Mouse (Mus musculus) forelimb bud, embryonic 11.5 days (tissue): ENCODE results near the gene Slc45a3.
A peak's percentile ranks its signal among the peaks of the same experiment; 100 is the strongest.

Experiments
- DNase-seq: peaks from one replicate; pipeline ENCODE4 v3.0.0-alpha.2; 2012; ENCODE audit warnings: low read depth, low spot score

Gene Slc45a3

DNA sequence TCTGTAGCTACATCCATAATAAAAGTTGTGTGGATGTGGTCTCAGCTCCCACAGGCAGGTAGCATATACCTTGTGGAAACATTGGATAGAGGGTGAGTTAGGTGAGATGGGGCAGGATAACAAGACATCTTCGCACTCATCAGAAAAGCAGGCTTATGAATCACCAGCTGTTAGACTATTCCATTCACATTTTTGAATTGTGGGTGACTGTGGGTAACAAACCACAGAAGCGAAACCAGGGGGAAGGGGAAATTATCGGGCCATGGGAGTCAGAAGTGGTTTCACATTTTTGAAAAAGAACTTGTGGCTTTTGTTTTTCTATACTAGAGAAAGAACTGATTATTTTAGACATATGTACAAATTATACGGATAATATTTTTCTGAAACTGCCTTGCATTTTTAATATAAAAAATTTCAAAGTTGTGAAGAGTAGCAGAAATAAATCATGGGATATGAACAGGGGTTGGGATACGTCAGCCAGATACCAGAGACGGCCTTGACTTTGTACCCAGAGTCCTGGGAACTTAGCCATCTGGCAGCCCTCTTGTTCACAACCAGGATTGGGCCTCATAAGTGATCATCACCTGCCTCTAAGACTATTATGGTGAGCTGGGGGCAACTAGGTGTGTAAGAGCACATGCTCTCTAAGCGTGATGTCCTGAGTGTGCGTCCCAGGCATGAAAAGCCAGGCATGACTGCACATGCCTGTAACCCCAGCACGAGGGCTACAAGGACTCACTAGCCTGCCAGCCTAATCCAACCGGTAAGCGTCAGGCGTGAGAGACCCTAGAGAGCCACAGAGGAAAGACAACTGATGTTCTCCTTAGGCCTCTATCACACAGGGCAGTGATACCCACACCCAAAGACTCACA lies 30.6 kb downstream of the Slc45a3 start:
- no peak for DNase-seq

DNA sequence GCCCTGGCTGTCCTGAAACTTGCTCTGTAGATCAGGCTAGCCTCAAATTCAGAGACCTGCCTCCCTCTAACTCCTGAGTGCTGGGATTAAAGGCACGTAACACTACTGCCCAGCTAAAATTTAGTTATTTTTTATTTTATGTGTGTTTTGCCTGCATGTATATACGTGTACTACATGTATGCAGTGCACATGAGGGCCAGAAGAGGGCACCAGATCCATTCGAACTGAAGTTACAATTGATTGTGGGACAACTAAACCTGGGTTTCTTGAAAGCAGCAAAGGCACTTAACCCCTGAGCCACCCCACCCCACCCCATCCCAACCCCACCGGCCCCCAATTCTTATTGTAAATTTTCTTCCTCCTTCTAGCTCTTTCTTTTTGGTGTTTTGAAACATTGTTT lies 32.3 kb downstream of the Slc45a3 start:
- DNase-seq: peak; percentile 46

DNA sequence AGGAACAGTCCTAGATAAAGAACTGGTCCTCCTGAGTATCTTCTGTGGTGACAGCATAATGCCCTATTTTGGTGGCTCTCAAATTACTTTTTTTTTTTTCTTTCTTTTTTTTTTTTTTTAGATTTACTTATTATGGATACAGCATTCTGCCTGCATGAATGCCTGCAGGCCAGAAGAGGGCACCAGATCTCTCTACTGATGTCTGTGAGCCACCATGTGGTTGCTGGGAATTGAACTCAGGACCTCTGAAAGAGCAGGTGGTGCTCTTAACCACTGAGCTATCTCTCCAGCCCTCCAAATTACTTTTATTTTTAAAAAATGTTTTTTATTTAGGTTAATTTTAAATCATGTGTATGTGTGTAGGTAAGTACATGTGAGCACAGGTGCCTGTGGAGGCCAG lies 37.7 kb downstream of the Slc45a3 start:
- no peak for DNase-seq

DNA sequence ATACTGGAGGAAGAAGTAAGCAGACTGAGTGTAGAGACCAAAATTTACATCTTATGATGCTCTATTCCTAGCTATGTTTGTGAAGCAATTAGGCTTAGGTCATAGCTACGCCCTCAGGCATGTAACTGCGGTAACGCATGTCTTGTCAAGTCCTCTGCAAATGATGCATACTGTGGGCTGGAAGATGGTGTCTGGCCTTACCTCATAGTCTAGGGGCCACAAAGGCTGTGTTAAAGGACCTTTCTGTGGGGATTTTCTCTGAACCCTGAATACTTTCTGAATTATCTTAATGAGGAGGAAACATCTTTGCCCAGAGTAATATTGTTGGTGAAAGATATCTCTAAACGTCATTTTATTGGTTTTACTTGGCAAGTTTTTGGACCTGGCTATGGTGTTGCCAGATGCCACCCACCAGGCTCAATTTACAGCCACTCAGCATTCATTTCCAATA lies 39.1 kb downstream of the Slc45a3 start:
- no peak for DNase-seq

DNA sequence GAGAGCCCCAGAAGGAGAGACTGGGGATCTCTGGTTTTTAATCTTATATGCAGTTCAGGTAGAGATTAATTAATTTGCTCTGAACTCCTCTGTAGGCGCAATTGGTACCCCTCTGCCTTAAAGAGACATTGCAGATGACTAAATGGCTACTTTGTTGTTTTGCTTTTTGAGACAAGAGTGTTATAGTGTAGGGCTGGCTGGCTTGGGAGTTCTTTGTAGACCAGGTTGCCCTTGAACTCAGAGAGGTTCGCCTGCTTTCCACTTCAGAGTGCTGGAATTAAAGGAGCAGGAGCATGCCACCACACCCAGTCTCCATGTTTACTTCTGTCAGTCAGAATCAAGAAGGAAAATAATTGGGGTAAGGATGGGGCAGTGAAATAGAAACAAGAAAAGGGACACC lies 40.3 kb downstream of the Slc45a3 start:
- no peak for DNase-seq

DNA sequence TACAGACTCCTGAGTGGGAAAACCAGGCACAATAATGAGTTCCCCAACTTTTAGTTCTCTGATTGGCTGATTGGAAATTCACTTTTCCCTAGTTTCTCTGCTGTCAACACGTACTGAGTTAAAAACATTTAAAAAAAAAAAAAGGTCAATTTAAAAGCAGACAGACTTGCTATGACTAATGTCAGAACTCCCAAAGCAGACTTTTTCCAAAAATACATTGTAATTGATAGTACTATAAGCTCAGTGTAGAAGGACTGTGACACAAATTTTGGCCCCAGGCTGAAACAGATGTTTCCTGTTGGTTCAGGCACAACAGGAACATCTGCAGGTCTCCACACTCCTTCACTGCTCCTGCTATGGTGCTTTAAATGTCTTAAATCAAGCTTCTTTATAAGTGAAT lies 41.0 kb downstream of the Slc45a3 start:
- peak; percentile 40 for DNase-seq

DNA sequence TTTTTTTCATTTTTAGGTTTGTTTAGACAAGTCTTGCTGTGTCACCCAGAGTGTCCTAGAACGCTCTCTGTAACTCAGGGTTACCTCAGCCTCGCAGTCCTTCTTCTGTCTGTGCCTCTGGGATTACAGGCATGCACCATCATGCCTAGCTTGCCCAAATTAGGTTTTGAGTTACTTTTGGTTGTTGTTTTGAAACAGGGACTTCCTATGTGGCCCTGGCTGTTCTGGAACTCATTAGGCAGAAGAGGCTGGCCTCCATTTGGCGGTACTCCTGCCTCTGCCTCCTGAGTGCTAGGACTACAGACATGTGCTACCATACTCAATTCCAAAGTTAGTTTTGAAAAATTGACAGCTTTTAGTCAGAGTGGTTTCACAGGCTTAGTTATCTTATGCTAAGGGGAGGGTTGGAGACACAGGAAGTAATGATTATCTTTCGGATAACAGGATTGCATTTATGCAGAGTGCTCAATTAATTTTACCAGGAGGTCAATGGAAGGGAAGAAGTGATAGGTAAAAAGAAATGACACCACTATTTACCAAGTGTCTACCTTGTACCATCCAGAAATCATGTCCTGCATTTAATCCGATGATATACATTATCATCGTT lies 41.9 kb downstream of the Slc45a3 start:
- no peak for DNase-seq

DNA sequence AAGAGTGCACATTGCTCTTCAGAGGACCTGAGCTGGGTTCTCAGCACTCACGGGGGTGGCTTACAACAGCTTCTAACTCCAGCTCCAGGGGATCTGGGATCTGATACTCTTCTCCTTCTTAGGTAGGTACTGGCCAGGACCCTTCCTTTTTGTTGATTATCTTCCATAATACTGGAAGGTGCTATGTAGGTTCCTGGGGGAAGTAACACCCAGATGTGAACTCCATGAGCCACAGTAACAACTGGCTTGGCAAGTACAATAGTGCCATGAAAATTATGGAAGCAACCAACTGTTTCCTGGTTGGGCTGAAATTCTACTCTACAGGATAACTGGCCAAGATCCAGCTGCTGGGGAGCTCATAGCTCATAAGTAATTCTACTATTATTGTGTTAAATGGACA lies 42.7 kb downstream of the Slc45a3 start:
- DNase-seq: no peak

DNA sequence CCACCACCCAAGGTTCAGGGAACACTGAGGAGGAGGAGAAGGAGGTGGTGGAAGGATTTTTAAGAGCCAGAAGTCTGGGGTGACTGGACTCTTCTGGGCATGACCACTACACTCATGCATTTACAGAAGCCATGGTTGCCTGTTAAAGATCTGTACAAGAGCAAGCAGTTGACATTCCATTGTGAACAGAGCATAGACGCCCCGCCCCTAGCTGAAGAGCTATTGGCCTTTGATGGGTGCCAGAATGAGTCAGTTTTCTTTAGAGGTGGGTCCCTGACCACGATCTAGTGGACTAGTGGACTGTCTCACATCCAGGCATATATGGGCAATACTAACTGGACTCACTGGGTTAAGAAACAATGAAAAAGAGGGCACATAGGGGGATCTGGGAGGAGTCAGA lies 43.3 kb downstream of the Slc45a3 start:
- DNase-seq: no peak

DNA sequence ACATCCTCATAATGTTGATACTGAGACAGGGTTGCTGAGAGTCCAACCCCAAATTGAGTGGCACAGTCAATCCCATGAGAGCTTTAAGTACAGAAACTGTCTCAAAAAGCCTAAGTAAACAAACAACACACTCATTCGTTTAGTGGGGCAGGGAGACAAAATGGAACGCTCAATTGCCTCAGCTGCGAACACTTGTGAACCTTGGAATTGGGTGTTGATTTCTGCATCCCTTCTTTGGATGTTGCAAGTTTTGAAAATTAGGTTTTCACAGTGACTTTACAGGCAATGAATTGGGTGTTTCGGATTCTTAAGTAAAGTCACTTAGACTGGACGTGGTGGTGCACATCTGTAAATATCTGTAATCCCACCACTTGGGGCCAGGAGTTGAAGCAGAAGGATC lies 44.0 kb downstream of the Slc45a3 start:
- no peak for DNase-seq

DNA sequence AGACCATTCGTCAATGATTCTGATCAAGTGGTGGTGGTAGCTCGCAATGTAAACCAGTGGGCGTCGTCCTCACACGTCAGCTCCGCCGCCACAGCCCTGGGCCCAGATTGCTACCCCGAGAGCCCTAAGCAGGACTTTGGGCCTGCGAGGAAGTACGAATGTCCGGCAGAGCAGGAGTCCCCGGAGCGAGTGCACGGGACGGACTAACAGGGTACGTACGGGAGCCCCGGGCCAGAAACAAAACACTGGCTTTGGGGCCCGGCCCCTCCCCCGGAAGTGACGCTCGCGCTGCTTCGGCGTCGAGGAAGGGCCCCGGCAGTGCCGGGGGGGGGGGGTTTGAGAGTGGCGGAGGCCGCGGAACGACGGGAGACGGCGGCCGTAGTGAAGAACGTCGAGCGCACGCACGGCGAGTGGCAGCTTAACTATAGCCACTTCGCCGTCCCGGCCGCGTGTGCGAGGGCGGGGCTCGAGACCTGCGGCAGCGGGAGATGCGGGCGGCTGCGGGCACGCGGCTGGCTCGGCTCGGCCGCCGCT lies 44.6 kb downstream of the Slc45a3 start, which contains the start of gene Elk4:
TSS of gene Elk4 (plus strand) at position 326 of the 534 bp plus-strand sequence.
- DNase-seq: peak; percentile 87

DNA sequence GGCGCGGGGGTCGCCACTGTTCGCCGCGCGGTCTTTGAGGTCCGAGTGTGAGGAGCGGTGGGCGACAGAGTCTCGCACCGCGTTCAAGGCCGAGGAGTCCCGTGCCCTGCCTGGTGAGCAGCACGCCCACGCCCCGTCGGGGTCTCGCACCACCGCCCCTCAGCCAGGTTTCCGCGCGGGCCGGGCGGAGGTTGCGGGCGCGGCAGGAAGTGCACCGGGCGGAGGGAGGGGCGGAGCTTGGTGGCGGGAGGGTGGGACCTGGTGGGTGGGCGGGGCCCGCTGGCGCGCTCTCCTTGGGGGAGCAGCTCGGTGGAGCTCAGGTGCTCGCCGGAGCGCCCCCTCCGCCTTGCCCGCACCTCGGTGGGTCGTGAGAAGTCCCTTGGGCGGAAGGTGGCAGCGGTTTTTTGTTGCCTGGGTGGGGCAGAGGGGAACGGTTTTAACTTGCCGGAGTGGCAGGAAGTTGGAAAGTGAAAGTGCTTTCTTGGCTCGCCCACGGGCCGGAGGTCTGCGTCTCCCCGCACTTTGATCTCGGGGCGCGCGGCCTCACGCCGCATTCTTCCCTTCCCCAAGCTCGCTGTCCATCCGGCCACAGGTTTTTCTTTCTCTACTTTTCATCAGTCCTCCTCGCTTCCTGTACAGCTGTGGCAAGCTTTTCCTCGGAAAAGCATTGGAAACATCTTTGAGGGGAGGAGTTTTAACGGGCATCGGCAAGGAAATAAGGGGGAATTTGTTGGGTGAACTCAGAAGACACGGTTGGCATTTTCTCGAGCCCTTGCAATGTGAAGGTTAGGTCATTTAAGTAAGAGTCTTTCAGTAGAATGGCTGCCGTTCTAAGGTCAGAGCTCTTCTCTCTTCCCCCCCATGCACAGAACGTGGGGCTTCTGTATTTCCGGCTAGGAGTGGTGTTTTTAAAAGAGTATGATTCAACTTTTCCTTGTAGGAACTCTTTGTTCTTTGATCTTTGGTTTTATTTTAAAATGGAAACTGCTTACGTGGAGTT lies 45.4 kb downstream of the Slc45a3 start:
- peak; percentile 85 for DNase-seq

DNA sequence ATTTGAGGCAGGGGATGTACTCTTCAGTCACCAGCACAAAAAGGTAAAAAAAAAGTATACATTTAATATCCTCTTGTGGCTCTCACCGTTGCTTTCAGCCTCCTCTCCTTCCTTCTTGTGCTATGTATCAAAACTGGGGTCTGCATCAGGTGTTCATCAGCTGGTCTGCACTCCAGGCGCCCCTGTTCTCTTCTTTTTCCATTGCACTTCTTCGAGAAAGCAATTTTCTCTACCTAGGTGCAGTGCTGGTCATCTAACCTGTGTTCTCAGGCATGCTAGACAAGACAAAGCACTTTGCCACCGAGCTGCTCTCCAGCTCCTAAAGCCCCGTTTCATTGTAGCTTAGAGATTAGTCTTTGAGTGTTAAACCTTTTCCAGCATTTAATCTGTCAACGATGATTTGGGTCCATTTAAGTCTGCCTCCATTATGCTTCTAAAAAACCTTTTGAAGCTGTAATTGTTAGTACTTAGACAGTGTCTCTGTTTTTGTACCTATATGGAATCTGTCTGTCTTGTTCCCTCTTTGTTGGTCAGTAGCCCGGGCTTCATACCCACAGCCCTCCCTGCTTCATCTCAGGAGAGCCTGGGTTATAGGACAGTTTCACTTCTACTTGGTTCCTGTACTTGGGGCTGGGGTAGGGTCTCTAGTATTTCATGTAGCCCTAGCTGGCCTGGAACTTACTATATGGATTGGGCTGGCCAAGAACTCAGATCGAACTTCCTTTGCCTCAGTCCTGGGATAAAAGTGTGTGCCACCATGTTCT lies 46.3 kb downstream of the Slc45a3 start:
- no peak for DNase-seq

DNA sequence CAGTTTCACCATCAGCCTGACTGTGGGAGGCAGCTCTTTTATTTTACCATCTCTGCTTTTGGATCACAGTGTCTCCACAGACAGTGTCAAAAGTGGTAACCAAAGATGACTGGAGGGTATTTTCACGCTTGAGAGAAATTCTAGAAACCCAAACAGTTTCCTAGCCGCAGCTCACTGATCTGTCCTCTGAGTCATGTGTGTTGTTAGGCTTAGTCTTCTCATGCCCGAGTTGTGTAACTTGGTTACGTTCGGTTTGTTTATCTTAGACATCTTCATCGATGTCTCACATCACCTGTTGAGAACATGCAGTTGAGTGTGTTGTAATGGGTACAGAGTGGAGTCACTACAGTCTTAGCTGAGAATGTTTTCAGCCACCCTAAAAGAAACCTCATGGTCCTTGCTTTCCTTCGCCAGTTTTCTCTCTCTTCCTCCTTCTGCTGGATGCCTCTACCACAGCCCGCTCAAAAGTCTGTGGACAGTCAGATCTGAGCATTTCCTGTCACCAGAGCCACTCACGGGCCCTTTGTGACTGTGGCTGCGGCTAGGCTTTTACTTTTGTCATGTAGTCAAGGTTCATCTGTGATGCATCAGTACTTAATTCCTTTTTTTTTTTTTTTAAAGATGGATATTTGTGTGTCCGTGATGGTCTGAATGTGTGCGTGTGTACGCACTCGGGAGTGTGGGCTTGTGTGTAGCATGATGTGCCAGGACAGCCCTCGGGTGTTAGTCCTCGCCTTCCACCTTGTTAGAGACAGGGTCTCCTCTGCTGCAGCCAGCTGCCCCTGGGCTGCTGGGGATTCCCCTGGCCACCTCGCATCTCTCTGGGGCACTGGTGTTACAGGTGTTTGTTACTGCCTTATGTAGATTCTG lies 48.1 kb downstream of the Slc45a3 start:
- DNase-seq: no peak

DNA sequence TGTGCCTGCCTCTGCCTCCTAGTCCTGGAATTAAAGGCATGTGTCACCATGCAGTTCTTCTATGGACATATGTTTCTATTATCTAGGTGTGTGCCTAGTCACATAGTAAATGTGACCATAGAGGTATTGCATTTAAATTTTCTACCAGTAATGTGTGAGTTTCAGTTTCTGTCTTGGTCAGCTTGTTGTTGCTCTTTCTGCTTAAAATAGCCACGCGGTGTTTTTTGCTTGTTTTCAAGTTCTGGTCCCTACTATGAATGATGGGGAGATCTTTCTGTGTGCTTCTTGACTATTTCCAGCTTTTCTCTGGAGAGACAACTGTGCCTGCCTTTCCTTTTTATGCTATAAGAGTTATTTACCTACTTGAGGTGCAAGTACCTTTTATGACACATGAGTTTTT lies 49.0 kb downstream of the Slc45a3 start:
- no peak for DNase-seq

DNA sequence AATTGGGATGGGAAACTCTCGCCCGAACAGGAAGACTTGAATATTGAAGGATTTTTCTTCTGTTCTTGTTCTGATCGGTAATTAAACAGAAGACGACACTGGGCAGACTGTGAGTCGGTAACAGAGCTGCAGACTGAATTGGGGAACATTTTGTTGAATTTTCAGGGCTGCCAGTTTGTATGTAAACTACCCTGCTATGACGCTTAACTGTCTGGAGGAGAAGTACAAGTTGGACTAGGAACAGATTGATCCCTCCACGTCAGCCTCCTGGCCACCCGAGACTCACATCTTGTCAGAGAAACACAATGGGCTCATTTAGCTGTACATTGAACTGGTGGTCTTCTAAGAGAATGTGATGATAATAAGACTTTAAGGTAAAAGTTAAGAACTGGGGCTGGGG lies 50.1 kb downstream of the Slc45a3 start:
- DNase-seq: no peak

DNA sequence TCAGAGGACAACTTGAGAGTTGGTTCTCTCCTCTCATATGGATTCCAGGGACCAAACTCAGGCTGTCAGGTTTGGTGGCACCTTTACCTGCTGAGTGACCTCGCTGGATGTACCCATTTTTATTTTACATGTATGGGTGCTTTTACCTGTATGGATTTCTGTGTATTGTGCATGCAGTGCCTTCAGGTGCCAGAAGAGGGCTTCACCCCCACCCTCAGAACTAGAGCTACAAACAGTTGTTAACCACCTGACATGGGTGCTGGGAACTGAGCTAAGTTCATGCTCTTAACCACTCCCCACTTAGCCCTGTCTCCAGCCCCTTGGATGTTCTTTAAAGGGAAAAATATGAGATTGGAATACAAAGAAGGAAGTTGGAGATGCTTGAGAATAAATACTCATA lies 52.0 kb downstream of the Slc45a3 start:
- DNase-seq: no peak

DNA sequence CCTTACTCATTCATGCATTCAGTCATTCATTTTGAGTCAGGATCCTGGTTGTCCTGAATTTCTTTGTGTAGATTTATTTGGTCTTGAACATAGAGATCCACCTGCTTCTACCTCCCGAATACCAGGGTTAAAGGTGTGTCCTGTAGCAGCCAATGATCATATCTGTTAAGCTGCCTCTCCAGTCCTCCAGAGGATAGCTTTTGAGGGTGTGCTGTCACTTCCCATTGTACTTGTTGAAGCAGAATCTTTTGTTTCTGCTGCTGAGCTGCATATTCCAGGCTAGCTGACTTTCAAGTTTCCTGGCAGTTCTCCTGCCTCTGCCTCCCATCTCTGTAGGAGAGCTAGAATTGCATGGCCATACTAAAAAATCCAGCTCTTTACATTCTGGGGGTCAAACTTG lies 53.9 kb downstream of the Slc45a3 start:
- DNase-seq: no peak

DNA sequence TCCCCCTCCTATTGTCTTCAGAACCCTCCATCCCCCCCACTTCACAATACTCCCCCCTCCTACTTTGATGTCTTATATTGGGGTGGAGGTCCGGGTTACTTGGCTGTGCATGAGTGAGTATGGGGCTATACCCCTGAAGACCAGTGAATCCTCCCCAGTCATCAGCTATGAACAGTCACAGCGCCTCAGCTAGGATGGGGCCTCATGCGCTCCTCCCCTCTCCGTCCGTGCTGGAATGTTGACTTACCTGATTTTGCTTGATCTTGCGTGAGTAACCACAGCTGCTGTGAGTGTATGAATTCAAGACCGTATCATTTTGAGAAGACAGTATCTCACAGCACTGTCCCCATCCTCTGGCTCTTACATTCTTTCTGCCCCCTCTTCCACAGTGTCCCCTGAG lies 57.1 kb downstream of the Slc45a3 start:
- DNase-seq: no peak

DNA sequence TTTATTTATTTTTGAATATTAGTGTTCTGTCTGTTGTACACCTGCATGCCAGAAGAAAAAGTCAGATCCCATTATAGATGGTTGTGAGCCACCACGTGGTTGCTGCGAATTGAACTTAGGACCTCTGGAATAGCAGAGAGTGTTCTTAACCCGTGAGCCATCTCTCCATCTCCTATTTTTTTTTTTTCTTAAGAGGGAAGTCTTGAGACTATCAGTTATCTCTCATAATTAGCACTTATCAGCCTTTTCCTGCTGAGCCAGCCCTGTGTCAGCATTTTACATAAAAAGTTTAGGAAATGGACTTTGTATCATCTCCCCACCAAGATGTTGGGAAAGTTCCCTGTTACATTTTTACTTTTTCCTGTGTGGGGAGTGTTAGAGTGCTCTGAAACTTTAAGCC lies 59.3 kb downstream of the Slc45a3 start:
- no peak for DNase-seq
